Mouse (Mus musculus): Measurements from ENCODE around the gene Mesd.
"Not testable (repeated sequence)": the region's sequence is repeated elsewhere in the genome, so short reads cannot be mapped to it uniquely, and the experiment has no call there.

Gene Mesd

GRCm38 (mm10) chr7:83882150-83882632 is 2.1 kb upstream of the Mesd start:
- DNase-seq, result no peak

GRCm38 (mm10) chr7:83882633-83883275 is 1.5 kb upstream of the Mesd start:
- DNase-seq, result peak; percentile 76

GRCm38 (mm10) chr7:83883276-83884020 is 818 bp upstream of the Mesd start:
- peak; percentile 85 for DNase-seq

- peak; percentile 16 for DNase-seq
Measured at GRCm38 (mm10) chr7:83884921-83885532, 761 bp downstream of the Mesd start.

GRCm38 (mm10) chr7:83885835-83886234 is 1.6 kb downstream of the Mesd start:
- DNase-seq, result no peak

GRCm38 (mm10) chr7:83886366-83887129 is 2.3 kb downstream of the Mesd start:
- no peak for DNase-seq

- DNase-seq, result peak; percentile 68
Measured at GRCm38 (mm10) chr7:83889383-83889782, 5.1 kb downstream of the Mesd start.

GRCm38 (mm10) chr7:83889946-83890345 is 5.7 kb downstream of the Mesd start:
- not testable (repeated sequence) for DNase-seq

- DNase-seq, result peak; percentile 100
Measured at GRCm38 (mm10) chr7:83891433-83892332, 7.4 kb downstream of the Mesd start.

- no peak for DNase-seq
Measured at GRCm38 (mm10) chr7:83892333-83892669, 8.0 kb downstream of the Mesd start.

- no peak for DNase-seq
Measured at GRCm38 (mm10) chr7:83894348-83894747, 10.1 kb downstream of the Mesd start.

- no peak for DNase-seq
Measured at GRCm38 (mm10) chr7:83896077-83896740, 11.9 kb downstream of the Mesd start.

- no peak for DNase-seq
Measured at GRCm38 (mm10) chr7:83898267-83898666, 14.0 kb downstream of the Mesd start.

- no peak for DNase-seq
Measured at GRCm38 (mm10) chr7:83900519-83900918, 16.3 kb downstream of the Mesd start.

GRCm38 (mm10) chr7:83901425-83901824 is 17.2 kb downstream of the Mesd start:
- DNase-seq, result no peak

GRCm38 (mm10) chr7:83902296-83903145 is 18.3 kb downstream of the Mesd start:
- DNase-seq, result no peak

- DNase-seq, result no peak
Measured at GRCm38 (mm10) chr7:83904831-83905230, 20.6 kb downstream of the Mesd start.

- DNase-seq, result no peak
Measured at GRCm38 (mm10) chr7:83911909-83912308, 27.6 kb downstream of the Mesd start.

GRCm38 (mm10) chr7:83913405-83913932 is 29.2 kb downstream of the Mesd start:
- no peak for DNase-seq

- DNase-seq, result no peak
Measured at GRCm38 (mm10) chr7:83913995-83914394, 29.7 kb downstream of the Mesd start.
